Mouse (Mus musculus) olfactory bulb, adult 2 months (tissue): ENCODE measurements around the gene Ccdc142.

Experiments
- CTCF ChIP-seq: fragments of 200-500 bp; IDR thresholded peaks from 2 replicates; pipeline ENCODE4 v1.5.1; 2012; ENCODE audit warnings: low read depth, mild to moderate bottlenecking, low read length, moderate library complexity; ENCODE audit not compliant: insufficient read depth
- POLR2A ChIP-seq: fragments of 200-500 bp; IDR thresholded peaks from 2 replicates; pipeline ENCODE4 v1.6.1; 2012; ENCODE audit warnings: mild to moderate bottlenecking, low read depth, low read length, moderate library complexity; ENCODE audit not compliant: insufficient read depth

GRCm38 (mm10) chr6:83122961-83123360, 21.6 kb downstream of the Ccdc142 start:
- TF ChIP-seq CTCF (no peak), POLR2A (no peak)
